Mouse (Mus musculus) heart, embryonic 14.5 days (tissue): ENCODE data around the gene Syne3. TPM values are rescaled to one million over a fixed set of nuclear protein-coding genes. Genes with fewer than 3 reads are reported as not detected.

Experiments
- ATAC-seq: fragments of 200-750 bp; cut with Nextera tagmentation; 2 replicates; pipeline ENCODE4 v1.8.0; 2017; ENCODE audit warnings: low read depth, moderate TSS enrichment; ENCODE audit not compliant: insufficient number of reproducible peaks, insufficient read depth, low FRiP score
- H3K27ac ChIP-seq, 2 experiments: fragments of 200-500 bp in 1 of 2; fragments of 300-500 bp in 1 of 2; sonication (generic) in 1 of 2; replicated peaks in 1 of 2; 2 replicates each; pipeline ENCODE4 v1.5.1; 2012 to 2014; ENCODE audit warnings: low read depth in 2 of 2, low read length in 2 of 2, control low read depth in 1 of 2, mild to moderate bottlenecking in 1 of 2, mixed read lengths in 1 of 2; ENCODE audit not compliant: control insufficient read depth in 1 of 2, insufficient read depth in 1 of 2
- H3K27me3 ChIP-seq: fragments of 300-500 bp; sonication (generic); 2 replicates; pipeline ENCODE4 v1.6.1; 2014; ENCODE audit warnings: mild to moderate bottlenecking, low read length, control low read depth; ENCODE audit not compliant: control insufficient read depth, insufficient read depth
- H3K36me3 ChIP-seq: fragments of 300-500 bp; sonication (generic); 2 replicates; pipeline ENCODE4 v1.6.1; 2014; ENCODE audit warnings: mild to moderate bottlenecking, control low read depth, low read length, mixed read lengths; ENCODE audit not compliant: control insufficient read depth, insufficient read depth
- H3K4me1 ChIP-seq, 2 experiments: fragments of 200-500 bp in 1 of 2; fragments of 300-500 bp in 1 of 2; sonication (generic) in 1 of 2; 2 replicates each; pipeline ENCODE4 v1.6.1; 2012 to 2014; ENCODE audit warnings: low read length in 2 of 2, control low read depth in 1 of 2, mixed read lengths in 1 of 2; ENCODE audit not compliant: control insufficient read depth in 2 of 2, insufficient read depth in 2 of 2
- H3K4me2 ChIP-seq: fragments of 300-500 bp; sonication (generic); 2 replicates; pipeline ENCODE4 v1.6.1; 2014; ENCODE audit warnings: mild to moderate bottlenecking, low read length
- H3K4me3 ChIP-seq, 2 experiments: fragments of 200-500 bp in 1 of 2; fragments of 300-500 bp in 1 of 2; sonication (generic) in 1 of 2; 2 replicates each; pipeline ENCODE4 v1.5.1; 2012 to 2014; ENCODE audit warnings: low read length in 2 of 2, mild to moderate bottlenecking in 2 of 2, control low read depth in 1 of 2, low read depth in 1 of 2, moderate library complexity in 1 of 2; ENCODE audit not compliant: control insufficient read depth in 1 of 2, insufficient read depth in 1 of 2
- H3K9ac ChIP-seq: fragments of 300-500 bp; sonication (generic); 2 replicates; pipeline ENCODE4 v1.6.1; 2014; ENCODE audit warnings: mild to moderate bottlenecking, low read length
- H3K9me3 ChIP-seq: fragments of 300-500 bp; sonication (generic); 2 replicates; pipeline ENCODE4 v1.6.1; 2016; ENCODE audit warnings: low read length, control low read depth; ENCODE audit not compliant: control insufficient read depth
- WGBS: fragments of 180-500 bp; shearing (Covaris S2); extraction: QIAGEN DNeasy Blood & Tissue Kit; methylation state at CpG from one replicate; pipeline ENCODE4 v1.1.7; 2014; 5-methylcytosine and 5-hydroxymethylcytosine counted together
- polyA plus RNA-seq: library from polyadenylated mRNA; unstranded; fragments of >200 nt; fragmentation: Nextera tagmentation; extraction: Ambion mirVana; gene quantifications from 2 replicates; pipeline ENCODE4 v1.2.1, GENCODE M21; 2014

The Syne3 gene
- polyA plus RNA-seq, 1 experiment from 2014 or later, result 0.93 TPM

DNA sequence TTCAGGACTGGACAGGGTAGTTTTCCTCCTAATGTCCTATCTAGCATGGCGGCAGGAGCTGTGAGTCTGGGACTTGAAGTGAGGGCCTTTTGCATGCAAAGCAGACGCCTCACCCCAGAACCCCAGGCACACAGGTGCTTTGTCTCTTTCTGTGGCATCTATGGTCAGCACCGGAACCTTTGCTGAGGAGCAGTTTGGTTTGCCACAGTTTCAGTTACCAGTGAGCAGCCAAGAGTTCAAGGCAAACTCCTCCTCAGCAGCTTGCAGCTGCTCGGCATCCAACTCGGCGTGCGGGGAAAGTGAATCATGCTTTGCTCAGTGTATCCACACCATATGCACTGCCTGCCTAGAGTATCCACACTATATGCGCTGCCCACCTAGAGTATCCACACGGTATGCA lies 13.2 kb upstream of the Syne3 start:
- WGBS, result 95% methylated on average over 9 of the region's 9 CpGs
- no peak overlapping the region for H3K4me3 ChIP-seq
- no peak for ATAC-seq
- no peak overlapping the region for H3K9ac ChIP-seq
- peaks cover 9 to 10% of the 10 kb centered on the region in 2 experiments for H3K4me1 ChIP-seq
- H3K4me2 ChIP-seq, result no peak overlapping the region
- no peaks in the 10 kb centered on the region for H3K27me3 ChIP-seq
- H3K27ac ChIP-seq, result no peak overlapping the region
- 0 out of 2 replicates have a peak, but pooled peaks cover 3% of the 10 kb centered on the region for H3K9me3 ChIP-seq
- H3K36me3 ChIP-seq, result no peaks in the 10 kb centered on the region

DNA sequence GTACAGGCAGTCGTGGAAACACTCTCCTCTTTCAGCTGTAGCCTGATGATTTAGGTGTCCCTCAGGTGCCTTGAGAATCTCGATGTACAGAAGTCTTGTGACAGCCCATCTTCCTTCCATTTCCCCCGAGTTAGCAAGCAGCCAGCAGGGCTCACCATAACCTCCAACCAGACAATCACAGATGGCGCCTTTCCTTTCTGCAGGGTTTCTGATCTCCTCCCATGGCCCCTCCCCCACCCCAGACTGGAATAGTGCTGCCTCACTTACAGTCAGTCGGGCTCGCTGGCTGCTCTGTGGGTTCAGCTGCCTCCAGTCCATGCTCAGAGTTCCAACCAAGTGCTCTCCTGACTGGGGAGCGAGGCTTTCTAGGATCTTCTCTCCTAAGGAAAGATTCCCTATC lies 12.5 kb upstream of the Syne3 start:
- no peak for ATAC-seq
- Histone ChIP-seq H3K36me3 (no peaks in the 10 kb centered on the region), H3K9ac (no peak overlapping the region), H3K4me3 (no peak overlapping the region), H3K4me2 (no peak overlapping the region), H3K27ac (no peak overlapping the region), H3K27me3 (no peaks in the 10 kb centered on the region), H3K9me3 (0 out of 2 replicates have a peak, but pooled peaks cover 3% of the 10 kb centered on the region), H3K4me1 (peaks cover 9 to 10% of the 10 kb centered on the region in 2 experiments)
- 50% methylated on average over 7 of the region's 7 CpGs for WGBS

DNA sequence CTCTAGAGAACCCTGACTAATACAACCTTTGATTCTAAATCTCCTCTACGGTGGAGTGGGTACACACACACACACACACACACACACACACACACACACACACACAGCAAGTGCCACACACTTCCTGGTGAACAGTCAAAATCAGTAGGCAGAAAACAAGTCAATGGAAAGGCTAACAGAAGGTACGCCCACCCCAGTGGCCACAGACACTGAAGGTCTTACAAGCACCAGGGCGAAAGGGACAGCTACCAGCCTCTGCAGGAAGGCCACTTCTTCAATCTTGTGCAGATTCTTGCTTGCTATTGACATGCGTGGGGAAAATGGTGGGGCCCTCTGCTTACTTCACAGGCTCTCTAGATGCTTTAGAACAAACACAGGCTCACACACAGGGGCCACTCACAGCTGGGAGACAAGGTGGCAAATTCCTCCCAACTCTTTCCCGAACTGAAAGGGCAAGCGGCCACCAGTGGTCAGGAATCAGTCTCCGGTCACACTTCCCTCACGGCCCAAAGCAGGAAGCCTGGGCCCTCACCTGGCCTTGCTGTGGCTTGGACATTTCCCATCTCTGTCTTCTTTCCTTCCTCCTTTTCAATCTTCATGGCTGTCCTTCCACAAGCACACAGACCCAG lies 11.9 kb upstream of the Syne3 start:
- Histone ChIP-seq H3K36me3 (no peaks in the 10 kb centered on the region), H3K4me2 (no peak overlapping the region), H3K4me3 (no peak overlapping the region), H3K4me1 (peaks cover 9 to 10% of the 10 kb centered on the region in 2 experiments), H3K9me3 (0 out of 2 replicates have a peak, but pooled peaks cover 3% of the 10 kb centered on the region), H3K27me3 (no peaks in the 10 kb centered on the region), H3K9ac (no peak overlapping the region), H3K27ac (no peak overlapping the region)
- ATAC-seq, result no peak
- WGBS, result 69% methylated on average over 8 of the region's 8 CpGs

DNA sequence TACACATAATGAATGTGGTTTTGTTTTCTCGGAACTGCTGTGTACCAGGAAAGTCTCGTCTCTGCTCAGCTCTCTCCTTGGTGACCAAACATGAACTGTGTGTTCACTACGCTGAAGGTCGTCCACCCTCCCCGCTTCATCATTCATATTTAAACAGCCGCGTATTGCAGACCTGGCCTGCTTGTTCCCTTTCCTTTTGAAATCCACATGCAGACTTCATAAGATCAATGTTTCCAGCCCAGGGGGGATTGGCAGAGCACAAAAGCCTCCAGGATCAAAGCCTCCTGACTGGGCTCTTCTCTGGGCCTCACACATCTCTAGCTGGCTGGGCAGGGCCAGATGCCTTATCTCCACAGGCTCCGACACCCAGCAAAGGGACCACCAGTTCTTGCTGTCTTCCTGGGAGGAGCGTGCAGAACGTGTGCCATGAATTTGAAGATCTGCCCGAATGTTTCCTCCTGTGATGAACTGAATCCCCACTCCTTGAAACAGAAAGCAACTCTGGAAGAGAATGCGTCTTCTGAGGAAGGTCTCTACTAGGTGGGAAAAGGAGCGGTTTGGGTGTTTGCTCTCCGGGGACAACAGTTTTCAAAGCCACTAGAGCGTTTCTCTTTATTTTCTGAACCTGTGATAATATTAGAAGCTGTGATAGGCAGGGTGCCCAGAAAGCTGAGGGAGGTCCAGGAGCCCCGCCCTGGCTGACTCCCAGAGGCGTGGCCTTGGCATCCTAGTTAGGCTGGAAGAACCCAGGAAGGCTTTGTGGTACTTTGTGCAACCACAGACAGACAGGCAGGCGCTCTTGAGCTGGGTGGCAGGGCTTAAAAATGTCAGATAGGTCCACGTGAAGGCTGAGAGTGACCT lies 10.0 kb upstream of the Syne3 start:
- Histone ChIP-seq H3K9ac (peak overlapping the region; percentile 55; the same call in 1 of the 2 replicates), H3K36me3 (no peaks in the 10 kb centered on the region), H3K4me3 (no peak overlapping the region; a peak in 1 of 4 replicates), H3K27ac (peak overlapping the region; percentile 35 to 62), H3K9me3 (0 out of 2 replicates have a peak, but pooled peaks cover 3% of the 10 kb centered on the region), H3K4me1 (peaks cover 9 to 10% of the 10 kb centered on the region in 2 experiments), H3K4me2 (peak overlapping the region; percentile 58), H3K27me3 (0 out of 2 replicates have a peak, but pooled peaks cover 2% of the 10 kb centered on the region)
- peak; percentile 60; the same call in 1 of the 2 replicates for ATAC-seq
- 45% methylated on average over 19 of the region's 19 CpGs for WGBS

DNA sequence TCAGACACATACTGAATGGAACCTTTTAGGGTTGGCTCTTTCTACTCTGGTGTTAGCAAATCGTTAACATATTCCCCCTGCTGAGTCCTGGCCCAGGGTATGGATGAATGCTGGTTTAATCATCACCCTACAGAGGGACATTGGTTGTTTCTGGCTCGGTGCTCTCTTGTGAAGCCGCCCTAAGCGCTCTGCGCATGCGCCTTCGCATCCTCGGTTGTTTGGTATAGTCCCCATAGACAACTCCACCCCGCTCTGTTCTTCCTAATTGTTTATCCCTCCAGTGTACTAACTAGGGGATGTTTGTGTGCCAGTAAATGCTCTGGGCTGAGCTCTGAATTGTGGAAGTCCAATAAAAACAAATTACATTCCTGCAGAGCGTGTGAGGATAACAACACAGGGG lies 7.0 kb upstream of the Syne3 start:
- Histone ChIP-seq H3K9ac (no peak overlapping the region), H3K36me3 (no peaks in the 10 kb centered on the region), H3K9me3 (no peaks in the 10 kb centered on the region), H3K4me3 (no peak overlapping the region), H3K27me3 (peaks cover 2% of the 10 kb centered on the region; the same call in 1 of the 2 replicates), H3K4me2 (no peak overlapping the region), H3K4me1 (peaks cover 13 to 15% of the 10 kb centered on the region in 2 experiments), H3K27ac (no peak overlapping the region)
- ATAC-seq, result no peak
- WGBS, result 76% methylated on average over 10 of the region's 10 CpGs

DNA sequence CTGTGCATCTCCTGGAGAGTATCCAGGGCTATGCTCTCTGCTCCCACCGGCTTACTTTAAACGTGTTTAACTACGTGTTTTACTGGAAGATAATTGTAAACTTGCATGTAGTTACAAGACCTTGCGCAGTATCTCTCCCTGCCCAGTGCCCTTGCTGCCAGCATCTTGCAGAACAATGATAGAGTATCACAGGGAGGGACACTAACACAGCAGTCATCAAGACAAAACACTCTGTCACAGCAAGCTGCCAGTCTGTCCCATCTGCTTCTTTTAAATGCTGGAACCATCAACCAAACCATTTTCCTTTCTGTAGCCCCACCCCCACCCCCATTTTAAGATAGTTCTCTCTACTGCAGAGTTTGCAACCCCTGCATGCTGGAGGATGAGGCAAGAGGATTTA lies 6.6 kb upstream of the Syne3 start:
- H3K4me2 ChIP-seq, result no peak overlapping the region
- H3K4me1 ChIP-seq, result peaks cover 13 to 15% of the 10 kb centered on the region in 2 experiments
- peaks cover 7% of the 10 kb centered on the region; the same call in 1 of the 2 replicates for H3K27me3 ChIP-seq
- H3K27ac ChIP-seq, result no peak overlapping the region
- H3K9ac ChIP-seq, result no peak overlapping the region
- no peaks in the 10 kb centered on the region for H3K9me3 ChIP-seq
- no peak for ATAC-seq
- H3K4me3 ChIP-seq, result no peak overlapping the region
- 45% methylated on average over 4 of the region's 4 CpGs for WGBS
- no peaks in the 10 kb centered on the region for H3K36me3 ChIP-seq

DNA sequence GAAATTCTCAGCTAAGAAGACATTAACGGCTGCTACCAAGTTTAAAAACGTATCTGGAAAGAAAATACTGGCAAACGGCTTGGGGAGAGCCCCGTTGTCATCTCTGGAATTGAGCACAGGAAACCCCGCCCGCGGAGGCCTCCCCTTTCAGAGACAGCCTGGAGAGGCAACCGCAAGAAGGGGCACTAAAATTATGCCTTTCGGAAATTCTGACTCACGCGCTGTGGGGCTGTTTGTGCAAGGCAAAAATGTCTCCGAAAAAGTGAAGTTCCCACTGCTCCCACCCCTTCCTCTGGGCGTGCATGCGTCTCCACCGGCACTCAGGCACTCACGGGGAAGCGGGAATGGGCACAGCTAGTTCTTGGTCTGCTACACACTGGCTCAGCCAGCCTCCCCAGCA lies 3.5 kb upstream of the Syne3 start:
- 16% methylated on average over 17 of the region's 17 CpGs for WGBS
- ATAC-seq, result no peak
- H3K4me3 ChIP-seq, result peak overlapping the region in 1 of 2 experiments; percentile 13; a peak in 1 of 4 replicates
- peaks cover 26% of the 10 kb centered on the region for H3K27me3 ChIP-seq
- peaks cover 18 to 19% of the 10 kb centered on the region in 2 experiments for H3K4me1 ChIP-seq
- H3K9ac ChIP-seq, result 0 out of 2 replicates have a peak overlapping the region, but pooled peaks have one; percentile 7
- H3K27ac ChIP-seq, result peak overlapping the region in 1 of 2 experiments; percentile 28; a peak in 1 of 4 replicates
- H3K36me3 ChIP-seq, result no peaks in the 10 kb centered on the region
- H3K4me2 ChIP-seq, result peak overlapping the region; percentile 50
- no peaks in the 10 kb centered on the region for H3K9me3 ChIP-seq
